Mouse (Mus musculus): ENCODE measurements at regions not wholly inside any gene's neighbourhood (a gene's known extent, or its start where the extent isn't known, plus 50 kb on each side); places are given as distances from the start of the nearest gene placed in this dataset.

- no peak for TF ChIP-seq POLR2A (IDR thresholded peaks at IDR 0.05; ENCODE audit: extremely low read depth, insufficient read depth, low read length)
- no peak for TF ChIP-seq CTCF (IDR thresholded peaks at IDR 0.05; ENCODE audit: low read depth, low read length)
Measured at GRCm38 (mm10) chr15:7491091-7491490, 92.9 kb upstream of the Egflam start.
